Mouse (Mus musculus): Measurements from ENCODE around the gene Cmtm6. TPM values are rescaled to one million over a fixed set of nuclear protein-coding genes. Genes with fewer than 3 reads are reported as not detected.
A peak's percentile ranks its signal among the peaks of the same experiment; 100 is the strongest.

The Cmtm6 gene
- polyA plus RNA-seq, 1 experiment from 2014 or later: 18.7 TPM

DNA sequence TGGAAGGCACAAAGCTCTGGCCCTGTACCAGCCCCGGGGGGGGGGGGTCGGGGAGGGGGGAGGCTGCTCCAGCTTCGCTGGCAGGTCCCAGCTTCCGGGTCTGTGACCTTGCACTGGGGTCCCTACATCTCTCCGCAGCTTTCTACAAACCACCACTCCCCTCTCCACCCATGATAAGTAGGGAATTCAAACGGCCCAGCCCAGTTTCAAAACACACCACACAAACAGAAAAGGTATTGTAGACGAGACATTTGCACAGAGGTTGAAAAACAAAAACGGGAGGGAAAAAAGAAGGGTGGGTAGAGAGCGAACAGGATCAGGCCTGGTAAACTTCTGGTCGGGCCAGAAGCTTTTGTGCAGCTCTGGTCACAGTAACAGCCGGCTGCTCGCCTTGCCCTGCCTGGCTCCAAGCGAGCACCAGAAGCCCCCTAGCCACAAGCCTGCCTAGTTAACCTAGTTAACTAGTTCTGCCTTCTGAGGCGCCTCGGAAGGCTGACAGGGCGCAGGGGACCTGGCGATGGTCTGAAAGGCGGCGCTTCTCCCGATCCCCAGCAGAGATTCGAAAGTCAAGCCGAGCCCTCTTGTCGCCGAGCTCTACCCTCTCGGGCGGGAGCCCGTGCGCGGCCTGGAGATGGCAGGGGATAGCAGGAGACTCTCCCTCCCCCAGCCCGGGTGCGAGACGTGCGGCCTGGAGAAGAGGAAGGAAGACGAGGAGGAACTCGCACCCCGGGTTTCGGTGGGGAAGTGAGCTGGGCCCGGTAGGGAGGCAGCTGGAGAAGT lies 50.0 kb downstream of the Cmtm6 start:
- H3K4me2 ChIP-seq (ENCODE audit: low read length): peak overlapping the region; percentile 92
- H3K4me1 ChIP-seq (ENCODE audit: control insufficient read depth, insufficient read depth, low read length): peaks cover 14% of the 10 kb centered on the region
- 2% methylated on average over 36 of the region's 38 CpGs for WGBS
- peak overlapping the region; percentile 43 for H3K4me3 ChIP-seq (ENCODE audit: low read depth, low read length)
- H3K27ac ChIP-seq (ENCODE audit: low read length): no peak overlapping the region; the same call in 1 of the 2 replicates
- peak; percentile 41 for ATAC-seq
- no peaks in the 10 kb centered on the region for H3K27me3 ChIP-seq (ENCODE audit: control insufficient read depth, insufficient read depth, low read depth, low read length)
- no peaks in the 10 kb centered on the region for H3K9me3 ChIP-seq (replicated peaks; ENCODE audit: control insufficient read depth, low read length, poor library complexity, severe bottlenecking)
- H3K36me3 ChIP-seq (ENCODE audit: control insufficient read depth, insufficient read depth, low read length): no peaks in the 10 kb centered on the region
- peak overlapping the region; percentile 63 for H3K9ac ChIP-seq (ENCODE audit: low read depth, low read length)

DNA sequence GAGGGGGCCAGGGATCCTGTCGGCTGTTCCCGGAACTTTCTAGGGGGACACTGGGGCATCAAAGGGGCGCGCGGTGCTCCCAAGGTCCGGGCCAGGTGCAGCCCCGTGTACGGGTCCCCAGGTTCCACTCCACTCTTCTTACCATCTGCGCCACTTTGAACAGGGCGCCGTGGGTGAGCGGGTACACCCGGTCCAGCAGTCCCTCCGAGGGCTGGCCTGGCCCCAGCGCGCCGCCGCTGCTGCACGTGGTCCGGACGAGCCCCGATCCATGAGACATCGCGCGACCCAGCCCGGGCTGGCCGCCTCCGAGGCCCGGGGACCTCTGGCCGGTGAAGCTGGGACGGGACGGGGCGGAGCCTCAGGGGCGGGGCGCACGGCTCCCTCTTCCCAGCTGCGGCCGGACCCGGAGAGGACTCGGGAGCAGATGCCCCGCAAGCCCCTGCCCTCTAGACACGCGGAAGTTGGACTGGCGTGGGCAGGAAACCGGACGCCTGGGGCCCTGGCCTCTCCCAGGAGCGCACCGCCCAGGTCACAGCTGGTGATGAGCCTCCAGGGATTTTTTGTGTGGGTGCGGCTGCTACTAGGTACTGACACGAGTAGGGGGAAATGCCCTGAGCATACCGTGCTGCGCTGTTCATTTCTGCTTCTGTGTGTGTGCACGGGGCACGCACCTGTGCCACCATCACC lies 50.8 kb downstream of the Cmtm6 start, which contains the start of gene Cmtm7:
Gene Cmtm7, minus strand, starts transcription at position 331 of the 687 bp plus-strand sequence.
- Histone ChIP-seq H3K27me3 (ENCODE audit: control insufficient read depth, insufficient read depth, low read depth, low read length) (no peaks in the 10 kb centered on the region), H3K4me3 (ENCODE audit: low read depth, low read length) (peak within 1 kb of the TSS; percentile 43), H3K27ac (ENCODE audit: low read length) (no peak within 1 kb of the TSS; the same call in 1 of the 2 replicates), H3K4me2 (ENCODE audit: low read length) (peak within 1 kb of the TSS; percentile 92), H3K9ac (ENCODE audit: low read depth, low read length) (peak within 1 kb of the TSS; percentile 63), H3K4me1 (ENCODE audit: control insufficient read depth, insufficient read depth, low read length) (peaks cover 14% of the 10 kb centered on the region), H3K9me3 (replicated peaks; ENCODE audit: control insufficient read depth, low read length, poor library complexity, severe bottlenecking) (no peaks in the 10 kb centered on the region), H3K36me3 (ENCODE audit: control insufficient read depth, insufficient read depth, low read length) (no peaks in the 10 kb centered on the region)
- ATAC-seq: peak; percentile 46
- WGBS: 1% methylated on average over 46 of the region's 54 CpGs

DNA sequence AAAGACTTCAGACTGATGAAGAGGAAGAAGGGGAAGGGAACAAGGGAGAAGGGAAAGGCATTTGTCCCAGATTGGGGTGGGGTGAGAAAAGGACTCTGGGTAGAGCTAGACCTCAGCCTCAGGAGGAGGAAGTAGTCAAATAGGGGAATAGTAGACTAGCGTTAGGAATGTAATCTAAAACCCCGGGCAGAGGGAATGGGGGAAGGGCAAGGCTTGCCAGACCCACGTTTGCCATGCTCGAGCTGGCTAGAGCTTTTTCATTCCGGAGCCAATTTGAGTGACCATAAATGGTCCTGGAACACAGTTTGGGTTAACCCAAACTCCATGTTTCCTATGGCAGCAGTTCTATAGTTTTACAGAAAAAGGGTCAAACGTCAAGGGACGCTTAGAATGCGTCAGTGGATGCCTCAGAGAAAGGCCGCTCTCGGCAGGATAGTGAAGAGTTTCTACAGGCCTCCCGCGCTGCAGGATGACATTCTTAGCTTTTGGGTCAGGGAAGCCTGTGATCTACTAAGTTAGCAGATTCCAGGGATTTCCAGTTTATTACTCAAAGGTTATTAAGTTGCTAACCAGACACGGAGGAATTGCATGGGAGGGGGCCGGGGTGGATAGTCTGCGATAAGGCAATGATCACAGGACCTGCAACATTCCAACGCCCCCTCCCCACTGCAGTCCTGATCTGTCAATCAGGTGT lies 54.7 kb downstream of the Cmtm6 start:
- Histone ChIP-seq H3K27me3 (ENCODE audit: control insufficient read depth, insufficient read depth, low read depth, low read length) (no peaks in the 10 kb centered on the region), H3K9ac (ENCODE audit: low read depth, low read length) (no peak overlapping the region), H3K4me3 (ENCODE audit: low read depth, low read length) (no peak overlapping the region), H3K9me3 (replicated peaks; ENCODE audit: control insufficient read depth, low read length, poor library complexity, severe bottlenecking) (no peaks in the 10 kb centered on the region), H3K4me1 (ENCODE audit: control insufficient read depth, insufficient read depth, low read length) (peaks cover 12% of the 10 kb centered on the region), H3K36me3 (ENCODE audit: control insufficient read depth, insufficient read depth, low read length) (no peaks in the 10 kb centered on the region), H3K27ac (ENCODE audit: low read length) (no peak overlapping the region), H3K4me2 (ENCODE audit: low read length) (no peak overlapping the region)
- ATAC-seq: no peak
- 13% methylated on average over 16 of the region's 16 CpGs for WGBS

DNA sequence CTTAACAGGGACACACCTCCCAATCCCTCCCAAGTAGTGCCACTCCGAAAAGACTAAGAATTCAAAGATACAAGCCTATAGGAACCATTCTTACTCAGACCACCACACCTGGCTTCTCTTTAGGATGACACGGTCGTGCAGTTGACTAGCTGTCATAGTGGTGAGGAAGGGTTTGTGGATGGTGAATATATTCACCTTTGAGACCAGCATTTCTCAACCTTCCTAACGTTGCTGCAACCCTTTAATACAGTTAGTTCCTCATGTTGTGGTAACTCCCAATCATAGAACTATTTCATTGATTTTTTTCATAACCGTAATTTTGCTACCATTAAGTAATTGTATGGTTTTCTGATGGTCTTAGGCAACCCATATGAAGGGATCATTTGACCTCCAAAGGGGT lies 56.2 kb downstream of the Cmtm6 start:
- H3K4me2 ChIP-seq (ENCODE audit: low read length): no peak overlapping the region
- 97% methylated on average over 5 of the region's 5 CpGs for WGBS
- no peaks in the 10 kb centered on the region for H3K36me3 ChIP-seq (ENCODE audit: control insufficient read depth, insufficient read depth, low read length)

DNA sequence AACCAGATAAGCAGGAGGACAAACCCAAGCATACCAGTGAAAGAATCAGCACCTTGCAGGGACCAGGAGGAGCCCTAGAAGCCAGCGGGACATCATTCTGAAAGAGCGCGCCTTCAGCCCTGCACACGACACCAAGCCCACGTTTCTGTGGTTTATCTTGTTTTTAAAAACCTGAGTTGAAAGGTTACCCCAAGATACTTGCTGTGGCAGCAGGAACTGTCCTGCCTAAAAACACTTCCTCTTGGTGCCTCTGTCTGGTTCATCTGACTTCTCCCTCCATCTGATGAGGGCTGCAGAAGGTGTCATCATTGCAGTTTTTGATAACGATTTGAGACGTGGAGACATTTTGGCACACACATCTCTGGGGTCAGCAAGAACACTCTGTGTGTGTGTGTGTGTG lies 56.8 kb downstream of the Cmtm6 start:
- H3K27me3 ChIP-seq (ENCODE audit: control insufficient read depth, insufficient read depth, low read depth, low read length): no peaks in the 10 kb centered on the region
- H3K4me3 ChIP-seq (ENCODE audit: low read depth, low read length): no peak overlapping the region
- no peaks in the 10 kb centered on the region for H3K36me3 ChIP-seq (ENCODE audit: control insufficient read depth, insufficient read depth, low read length)
- H3K4me1 ChIP-seq (ENCODE audit: control insufficient read depth, insufficient read depth, low read length): no peaks in the 10 kb centered on the region
- 95% methylated on average over 7 of the region's 7 CpGs for WGBS
- H3K9ac ChIP-seq (ENCODE audit: low read depth, low read length): no peak overlapping the region
- H3K27ac ChIP-seq (ENCODE audit: low read length): no peak overlapping the region
- ATAC-seq: no peak
- no peak overlapping the region for H3K4me2 ChIP-seq (ENCODE audit: low read length)
- no peaks in the 10 kb centered on the region for H3K9me3 ChIP-seq (replicated peaks; ENCODE audit: control insufficient read depth, low read length, poor library complexity, severe bottlenecking)

More for the DNA sequence above, 56.2 kb downstream of the Cmtm6 start:
- Histone ChIP-seq H3K4me1 (ENCODE audit: control insufficient read depth, insufficient read depth, low read length) (no peaks in the 10 kb centered on the region), H3K9ac (ENCODE audit: low read depth, low read length) (no peak overlapping the region), H3K9me3 (replicated peaks; ENCODE audit: control insufficient read depth, low read length, poor library complexity, severe bottlenecking) (no peaks in the 10 kb centered on the region), H3K27me3 (ENCODE audit: control insufficient read depth, insufficient read depth, low read depth, low read length) (no peaks in the 10 kb centered on the region), H3K4me3 (ENCODE audit: low read depth, low read length) (no peak overlapping the region), H3K27ac (ENCODE audit: low read length) (no peak overlapping the region)
- no peak for ATAC-seq

DNA sequence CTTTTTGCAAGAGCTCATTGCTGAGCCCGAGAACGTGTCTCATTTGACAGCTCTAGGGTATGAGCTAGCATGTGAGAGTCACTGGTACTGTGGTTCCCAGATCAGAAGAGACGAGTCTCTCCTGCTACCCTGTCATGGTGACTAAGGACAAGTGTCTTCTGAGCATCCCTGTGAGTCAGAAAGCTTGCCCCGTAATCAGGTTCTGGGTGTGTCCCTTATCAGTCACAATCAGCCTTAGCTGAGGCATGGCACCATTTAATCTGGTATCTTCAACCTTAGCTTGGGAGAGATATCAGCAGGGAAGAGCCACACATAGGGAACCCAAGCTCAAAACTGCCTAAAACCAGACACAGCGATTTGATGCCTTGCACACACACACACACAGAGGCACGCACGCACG lies 57.8 kb downstream of the Cmtm6 start:
- H3K4me1 ChIP-seq (ENCODE audit: control insufficient read depth, insufficient read depth, low read length): no peaks in the 10 kb centered on the region
- no peaks in the 10 kb centered on the region for H3K9me3 ChIP-seq (replicated peaks; ENCODE audit: control insufficient read depth, low read length, poor library complexity, severe bottlenecking)
- H3K4me3 ChIP-seq (ENCODE audit: low read depth, low read length): no peak overlapping the region
- no peak overlapping the region for H3K4me2 ChIP-seq (ENCODE audit: low read length)
- no peak overlapping the region for H3K9ac ChIP-seq (ENCODE audit: low read depth, low read length)
- ATAC-seq: no peak
- no peak overlapping the region for H3K27ac ChIP-seq (ENCODE audit: low read length)
- WGBS: 96% methylated on average over 8 of the region's 8 CpGs
- H3K27me3 ChIP-seq (ENCODE audit: control insufficient read depth, insufficient read depth, low read depth, low read length): no peaks in the 10 kb centered on the region
- H3K36me3 ChIP-seq (ENCODE audit: control insufficient read depth, insufficient read depth, low read length): no peaks in the 10 kb centered on the region

DNA sequence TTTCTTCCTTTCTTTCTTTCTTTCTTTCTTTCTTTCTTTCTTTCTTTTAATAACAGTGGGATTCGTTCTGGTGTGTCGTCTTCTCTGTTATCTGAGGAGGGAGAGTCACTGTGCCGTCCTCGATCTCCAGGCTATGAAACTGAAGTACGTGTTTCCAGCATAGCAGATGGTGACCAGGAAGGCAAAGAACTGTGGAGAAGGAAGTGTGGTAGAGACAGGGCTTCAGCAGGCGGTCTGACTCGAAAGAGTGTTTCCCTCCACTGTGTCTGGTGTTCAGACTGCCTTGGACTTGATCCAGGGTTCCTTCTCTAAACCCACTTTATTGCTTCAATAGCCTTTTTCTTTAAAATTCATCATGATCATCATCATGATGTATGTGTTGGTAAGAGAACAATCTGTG lies 58.6 kb downstream of the Cmtm6 start:
- no peak for ATAC-seq
- no peak overlapping the region for H3K9ac ChIP-seq (ENCODE audit: low read depth, low read length)
- H3K4me3 ChIP-seq (ENCODE audit: low read depth, low read length): no peak overlapping the region
- H3K4me2 ChIP-seq (ENCODE audit: low read length): no peak overlapping the region
- H3K4me1 ChIP-seq (ENCODE audit: control insufficient read depth, insufficient read depth, low read length): no peaks in the 10 kb centered on the region
- 81% methylated on average over 7 of the region's 7 CpGs for WGBS
- H3K27ac ChIP-seq (ENCODE audit: low read length): no peak overlapping the region
- no peaks in the 10 kb centered on the region for H3K27me3 ChIP-seq (ENCODE audit: control insufficient read depth, insufficient read depth, low read depth, low read length)
- no peaks in the 10 kb centered on the region for H3K9me3 ChIP-seq (replicated peaks; ENCODE audit: control insufficient read depth, low read length, poor library complexity, severe bottlenecking)
- no peaks in the 10 kb centered on the region for H3K36me3 ChIP-seq (ENCODE audit: control insufficient read depth, insufficient read depth, low read length)

DNA sequence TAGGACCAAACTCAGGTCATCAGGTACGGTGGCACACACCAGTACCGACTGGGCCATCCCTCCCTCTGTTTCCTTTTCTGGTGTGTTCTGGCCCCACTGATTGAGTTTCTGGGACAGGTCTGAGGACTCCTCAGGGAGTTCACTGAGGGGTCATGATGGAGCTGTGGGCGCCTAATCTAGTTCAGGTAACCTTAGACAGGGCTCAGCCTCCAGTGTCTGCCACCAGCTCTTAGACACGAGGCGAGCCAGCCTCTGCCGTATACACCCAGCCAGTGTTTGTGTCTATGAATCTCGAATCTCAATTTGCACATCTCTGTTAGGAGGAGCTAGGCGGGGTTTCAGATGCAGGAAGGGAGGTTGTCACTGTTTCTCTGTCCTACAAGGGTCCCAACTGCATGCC lies 59.1 kb downstream of the Cmtm6 start:
- no peak overlapping the region for H3K4me2 ChIP-seq (ENCODE audit: low read length)
- no peak for ATAC-seq
- H3K27ac ChIP-seq (ENCODE audit: low read length): no peak overlapping the region
- H3K36me3 ChIP-seq (ENCODE audit: control insufficient read depth, insufficient read depth, low read length): no peaks in the 10 kb centered on the region
- no peak overlapping the region for H3K4me3 ChIP-seq (ENCODE audit: low read depth, low read length)
- no peaks in the 10 kb centered on the region for H3K4me1 ChIP-seq (ENCODE audit: control insufficient read depth, insufficient read depth, low read length)
- no peaks in the 10 kb centered on the region for H3K27me3 ChIP-seq (ENCODE audit: control insufficient read depth, insufficient read depth, low read depth, low read length)
- WGBS: 86% methylated on average over 8 of the region's 8 CpGs
- H3K9ac ChIP-seq (ENCODE audit: low read depth, low read length): no peak overlapping the region
- H3K9me3 ChIP-seq (replicated peaks; ENCODE audit: control insufficient read depth, low read length, poor library complexity, severe bottlenecking): no peaks in the 10 kb centered on the region
